Mouse (Mus musculus): Measurements from ENCODE around the gene Draxin.

GRCm38 (mm10) chr4:148098666-148099065, 31.8 kb downstream of the Draxin start:
- TF ChIP-seq MAZ (IDR thresholded peaks at IDR 0.05; ENCODE audit: low read depth, low read length) = no peak
- TF ChIP-seq CTCF (conservative IDR thresholded peaks at IDR 0.05 in 1 of 2, IDR thresholded peaks at IDR 0.05 in 1 of 2; ENCODE audit: low read depth in 2 of 2, low read length in 2 of 2) = no peak
- TF ChIP-seq MAX (IDR thresholded peaks at IDR 0.05; ENCODE audit: low read length) = no peak
- TF ChIP-seq POLR2A (IDR thresholded peaks at IDR 0.05; ENCODE audit: low read depth, low read length) = no peak
- TF ChIP-seq JUND (conservative IDR thresholded peaks at IDR 0.05; ENCODE audit: low read depth, low read length) = no peak
- no peak for TF ChIP-seq EP300 (IDR thresholded peaks at IDR 0.05; ENCODE audit: low read length)
- no peak for TF ChIP-seq USF1 (IDR thresholded peaks at IDR 0.05; ENCODE audit: low read depth, low read length)
- no peak for TF ChIP-seq ZNF384 (IDR thresholded peaks at IDR 0.05; ENCODE audit: low read depth, low read length)
- no peak for TF ChIP-seq HCFC1 (IDR thresholded peaks at IDR 0.05; ENCODE audit: low read depth, low read length)
- no peak for TF ChIP-seq ZMIZ1 (IDR thresholded peaks at IDR 0.05; ENCODE audit: low read depth, low read length)
- no peak for TF ChIP-seq TCF12 (IDR thresholded peaks at IDR 0.05; ENCODE audit: low read depth, low read length)
- no peak for TF ChIP-seq SMC3 (IDR thresholded peaks at IDR 0.05; ENCODE audit: low read depth, low read length)
- TF ChIP-seq JUN (IDR thresholded peaks at IDR 0.05; ENCODE audit: insufficient read depth, low read depth, low read length) = no peak
- TF ChIP-seq MEF2A (IDR thresholded peaks at IDR 0.05; ENCODE audit: borderline replicate concordance, low read depth, low read length) = no peak
